Mouse (Mus musculus): Measurements from ENCODE around the gene Adamts20.

The Adamts20 gene

DNA sequence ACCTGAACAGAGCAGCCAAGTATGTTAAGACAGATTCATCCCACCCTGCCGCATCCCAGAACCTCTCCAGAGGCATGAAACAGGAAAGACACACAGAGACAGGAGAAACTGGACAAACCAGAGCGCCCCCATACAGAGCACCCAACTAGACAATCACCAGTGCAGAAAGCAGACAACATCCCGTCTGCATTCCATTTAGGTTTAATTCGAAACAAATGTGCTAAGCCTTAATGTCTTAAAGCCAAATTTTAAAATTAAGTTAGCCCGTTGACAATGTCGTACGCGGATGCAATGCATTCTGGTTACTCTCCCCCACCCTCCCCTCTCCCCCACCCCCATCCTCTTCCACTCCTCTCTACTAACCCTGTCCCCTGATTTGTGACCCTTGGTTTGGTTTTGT is 126.2 kb downstream of the Adamts20 start:
- no peak for DNase-seq

DNA sequence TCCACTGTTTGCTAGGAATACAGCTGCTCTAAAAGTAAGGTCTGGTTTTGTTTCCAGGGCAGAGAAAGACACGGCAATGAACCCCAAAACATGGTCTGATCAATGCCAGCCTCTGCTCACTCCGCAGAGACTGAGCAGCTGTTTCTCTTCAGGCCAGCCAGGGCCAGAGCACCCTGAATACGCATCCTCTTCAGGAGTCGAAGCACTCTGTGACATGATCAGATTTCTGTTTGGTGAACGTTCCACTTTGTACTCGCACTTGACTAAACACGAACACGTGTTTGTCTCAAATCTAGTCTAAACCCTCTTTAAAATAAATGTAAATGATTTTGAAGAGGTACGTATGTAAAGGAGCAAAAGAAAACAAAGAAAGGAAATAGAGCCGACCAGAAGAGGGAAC is 130.6 kb downstream of the Adamts20 start:
- no peak for DNase-seq

DNA sequence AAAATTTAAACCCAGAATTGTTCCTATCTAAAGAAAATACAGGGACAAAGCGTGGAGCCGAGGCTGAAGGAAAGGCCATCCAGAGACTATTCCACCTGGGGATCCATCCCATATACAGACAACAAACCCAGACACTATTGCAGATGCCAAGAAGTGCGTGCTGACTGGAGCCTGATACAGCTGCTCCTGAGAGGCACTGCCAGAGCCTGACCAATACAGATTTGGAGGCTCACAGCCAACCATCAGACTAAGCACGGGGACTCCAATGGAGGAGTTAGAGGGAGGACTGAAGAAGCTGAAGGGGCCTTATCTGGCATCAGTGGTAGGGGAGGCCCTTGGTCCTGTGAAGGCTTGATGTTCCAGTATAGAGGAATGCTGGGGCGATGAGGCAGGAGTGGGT is 138.6 kb downstream of the Adamts20 start:
- DNase-seq, result no peak

DNA sequence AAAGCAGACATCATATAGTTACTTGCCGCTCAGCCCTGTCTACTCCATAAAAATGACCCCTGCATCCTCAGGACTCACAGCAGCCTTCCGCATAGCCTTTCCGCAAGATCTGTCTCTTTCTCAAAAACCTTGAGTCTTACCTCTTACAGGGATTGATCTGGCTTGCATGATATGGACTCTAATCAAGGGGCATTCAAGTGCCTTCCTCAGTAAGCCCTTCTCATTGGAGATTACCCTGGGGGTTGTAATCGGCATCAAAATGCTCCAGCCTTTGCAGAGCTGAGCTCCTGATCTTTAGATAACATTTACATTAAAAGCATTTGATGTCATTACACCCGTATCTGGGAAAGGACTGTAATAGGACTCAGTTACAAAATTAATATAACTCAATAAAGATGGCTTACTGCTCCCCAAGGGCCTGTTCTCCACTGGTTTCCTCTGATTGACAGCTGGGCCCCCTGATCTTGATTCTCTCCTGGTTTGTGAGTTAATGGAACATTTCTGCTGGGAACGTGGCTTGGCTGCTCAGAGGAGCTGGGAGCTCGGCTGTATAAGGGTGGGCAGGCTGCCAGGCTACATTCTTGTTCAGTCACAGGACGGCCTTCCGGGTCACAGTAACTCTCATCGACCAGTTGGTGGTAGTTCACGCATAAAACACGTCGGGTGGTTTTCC is 139.6 kb downstream of the Adamts20 start:
- peak; percentile 16 to 55 for DNase-seq

DNA sequence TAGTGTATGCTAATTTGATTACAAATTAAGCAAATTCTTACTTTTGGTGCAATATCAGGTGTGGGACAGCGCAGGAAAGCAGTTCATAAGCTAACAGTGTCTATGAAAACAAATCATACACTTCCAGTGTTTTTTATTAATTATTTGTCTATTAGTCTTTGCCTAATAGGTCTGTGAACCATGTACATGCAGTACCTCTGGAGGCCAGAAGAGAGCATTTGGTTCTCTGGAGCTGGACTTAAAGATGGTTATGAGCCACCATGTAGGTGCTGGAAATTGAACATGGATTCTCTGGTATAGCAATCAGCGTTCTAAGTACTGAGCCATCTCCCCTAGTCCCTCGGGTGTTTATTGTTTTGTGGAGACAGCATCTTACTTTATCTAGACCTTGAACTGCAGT is 149.0 kb downstream of the Adamts20 start:
- no peak for DNase-seq

DNA sequence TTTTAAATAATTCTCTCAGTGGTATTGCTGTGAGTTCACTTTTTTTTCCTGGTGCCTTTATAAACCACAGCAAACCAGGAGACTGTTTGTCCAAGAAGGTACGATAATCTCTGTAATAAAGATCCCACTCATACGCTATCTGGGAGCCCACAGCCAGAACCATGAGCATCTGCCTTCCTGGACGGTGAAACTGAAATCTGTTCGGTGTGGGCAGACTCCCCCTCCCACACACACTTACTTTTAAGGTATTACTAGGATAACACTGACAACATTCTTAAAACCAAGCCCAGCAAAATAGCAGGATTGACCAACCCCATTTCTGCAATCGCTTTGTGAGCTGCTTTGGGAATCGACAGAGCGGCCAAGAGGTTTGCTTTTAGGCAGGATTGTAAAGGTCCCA is 155.5 kb downstream of the Adamts20 start:
- DNase-seq, result no peak

DNA sequence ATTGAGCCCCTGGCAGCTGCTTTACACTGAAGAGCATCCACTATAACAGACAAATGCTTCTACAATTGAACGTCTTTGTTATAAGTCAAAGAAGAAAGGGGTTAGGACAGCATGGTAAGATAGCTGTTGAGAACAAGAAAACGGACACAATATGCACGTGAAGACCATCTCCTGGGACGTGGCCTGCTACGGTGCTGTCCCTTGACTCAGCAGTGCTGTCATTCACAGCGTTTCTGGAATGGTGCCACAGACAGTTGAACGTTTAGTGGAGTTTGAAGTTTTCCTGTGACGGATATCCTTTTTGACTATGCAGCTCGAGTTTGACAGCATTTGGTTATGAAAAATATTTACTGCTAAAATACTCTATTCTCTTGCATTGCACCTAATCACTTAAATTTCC is 157.3 kb downstream of the Adamts20 start:
- no peak for DNase-seq

DNA sequence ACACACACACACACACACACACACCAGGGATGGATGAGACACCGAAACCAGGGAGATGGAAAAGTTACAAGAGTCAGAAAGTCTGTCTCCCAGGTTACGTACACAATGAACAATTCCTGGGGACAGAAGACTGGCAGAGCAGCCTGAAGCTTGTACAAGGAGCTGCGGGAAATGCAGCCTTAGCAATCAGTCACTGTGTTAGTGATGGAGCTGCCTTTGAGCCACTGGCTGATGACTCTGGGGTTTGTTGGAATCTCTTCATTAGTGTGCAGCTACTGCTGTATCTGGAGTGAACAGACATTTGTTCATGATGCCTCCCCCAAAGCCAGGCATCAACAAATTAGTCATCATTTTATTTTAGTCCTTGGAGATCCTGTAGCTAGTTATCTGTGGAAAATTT is 162.1 kb downstream of the Adamts20 start:
- DNase-seq, result no peak

DNA sequence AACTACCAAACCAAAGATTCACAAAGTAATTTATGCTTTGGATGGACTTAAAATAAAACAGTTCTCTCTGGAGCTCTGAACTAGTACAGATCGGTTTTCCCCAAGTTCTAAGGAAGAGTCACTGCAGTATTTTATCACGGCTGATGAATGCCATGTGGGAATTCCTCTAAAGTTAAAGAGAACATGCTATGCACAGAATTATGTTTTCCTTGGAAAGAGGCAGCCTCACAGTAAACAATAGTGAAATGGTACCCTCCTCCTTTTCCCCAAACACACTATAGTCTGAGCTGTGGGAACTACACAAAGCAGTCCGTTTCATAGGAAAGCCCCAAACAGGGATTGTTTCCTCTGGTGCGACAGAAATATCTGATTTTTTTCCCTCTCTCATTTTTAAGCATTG is 171.1 kb downstream of the Adamts20 start:
- no peak for DNase-seq

DNA sequence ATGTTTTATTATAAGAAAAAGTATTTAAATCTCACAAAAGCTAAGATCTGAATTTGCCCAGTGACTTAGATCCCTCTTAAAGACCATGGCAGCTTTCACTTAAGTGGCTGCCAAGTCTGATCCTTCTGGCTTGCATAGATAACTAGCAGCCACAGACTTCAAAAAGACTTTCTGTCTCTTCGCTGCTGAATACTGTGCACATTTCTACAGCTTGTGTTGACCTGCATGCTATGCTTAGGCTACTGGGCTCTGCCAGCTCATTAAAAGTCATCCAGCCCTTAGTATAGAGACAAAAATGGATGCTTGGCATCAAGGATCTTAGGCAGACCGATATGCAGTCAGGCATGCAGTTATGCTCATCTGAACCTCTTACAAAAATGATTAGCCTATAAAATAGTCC is 177.2 kb downstream of the Adamts20 start:
- no peak for DNase-seq

DNA sequence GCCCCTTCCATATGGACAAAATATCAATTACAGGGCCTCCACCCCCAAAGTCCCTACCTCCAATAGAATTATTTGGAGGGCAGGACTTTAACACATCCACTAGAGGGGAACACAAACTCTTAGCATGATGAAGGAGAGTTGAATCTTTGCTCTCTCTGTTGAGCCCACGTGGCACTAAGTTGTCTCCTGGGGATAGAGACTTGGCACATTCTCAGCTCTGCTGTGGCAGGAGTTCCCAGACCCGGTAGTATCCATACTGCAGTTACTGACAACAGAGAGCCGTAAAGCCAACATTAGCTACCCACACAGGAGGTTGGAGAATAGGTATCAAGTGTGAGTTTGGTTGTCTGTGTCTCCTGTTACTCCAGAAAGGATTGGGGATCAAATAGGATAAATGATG is 177.7 kb downstream of the Adamts20 start:
- DNase-seq, result no peak

DNA sequence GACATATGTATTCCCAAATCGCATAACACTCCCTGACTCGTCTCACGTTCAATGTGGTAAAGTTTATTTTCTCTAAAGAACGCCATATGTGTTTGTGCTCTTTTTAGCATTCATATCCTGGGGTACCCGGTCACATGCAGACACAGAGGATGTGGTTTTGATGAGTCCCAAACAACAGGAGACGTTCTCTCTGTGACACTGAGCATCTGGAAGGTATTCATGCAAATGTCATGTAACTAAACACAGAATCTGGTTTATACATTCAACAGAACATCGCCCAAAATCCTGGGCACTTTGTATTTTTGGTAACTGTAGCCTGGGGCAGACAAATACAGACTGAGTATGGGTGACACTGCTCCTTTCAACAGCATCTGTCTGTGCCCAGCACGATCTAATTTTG is 188.8 kb downstream of the Adamts20 start:
- DNase-seq, result no peak

DNA sequence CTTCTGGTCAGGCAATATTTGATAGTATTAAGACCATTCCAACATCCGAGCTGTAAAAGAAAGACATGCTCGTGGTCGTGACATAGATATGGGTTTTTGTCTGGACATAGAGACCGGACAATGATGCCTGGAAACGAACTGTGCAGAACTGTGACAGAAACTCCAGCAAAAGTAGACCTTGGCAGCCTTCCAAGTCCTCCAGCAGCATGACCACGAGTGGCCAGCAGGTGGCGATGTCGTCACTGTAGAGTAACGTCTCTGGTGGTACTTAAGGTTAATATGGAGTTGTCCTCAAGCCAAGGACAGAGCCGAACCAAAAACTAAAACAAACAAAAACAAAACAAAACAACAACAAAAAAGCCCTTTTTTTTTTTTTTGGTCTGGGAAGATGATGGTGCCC is 199.6 kb downstream of the Adamts20 start:
- DNase-seq, result peak; percentile 81 to 87

DNA sequence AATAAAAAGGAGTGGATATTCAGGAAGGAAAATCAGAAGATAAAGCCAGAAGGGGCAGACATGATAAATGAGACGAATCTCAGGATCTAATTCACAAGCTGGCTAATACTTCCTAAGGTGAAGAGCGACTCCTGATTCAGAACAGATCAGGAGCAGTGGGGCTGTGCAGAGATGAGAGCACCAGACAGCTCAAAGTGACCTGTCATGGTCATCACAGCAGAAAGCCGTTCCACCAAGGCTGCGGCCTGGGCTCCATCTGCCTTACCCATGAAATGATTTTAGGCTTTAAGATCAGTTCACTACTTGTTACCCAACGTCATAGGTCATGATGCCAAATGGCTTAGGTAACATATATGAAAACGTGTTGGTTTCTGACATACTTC is 200.7 kb downstream of the Adamts20 start:
- no peak for DNase-seq

DNA sequence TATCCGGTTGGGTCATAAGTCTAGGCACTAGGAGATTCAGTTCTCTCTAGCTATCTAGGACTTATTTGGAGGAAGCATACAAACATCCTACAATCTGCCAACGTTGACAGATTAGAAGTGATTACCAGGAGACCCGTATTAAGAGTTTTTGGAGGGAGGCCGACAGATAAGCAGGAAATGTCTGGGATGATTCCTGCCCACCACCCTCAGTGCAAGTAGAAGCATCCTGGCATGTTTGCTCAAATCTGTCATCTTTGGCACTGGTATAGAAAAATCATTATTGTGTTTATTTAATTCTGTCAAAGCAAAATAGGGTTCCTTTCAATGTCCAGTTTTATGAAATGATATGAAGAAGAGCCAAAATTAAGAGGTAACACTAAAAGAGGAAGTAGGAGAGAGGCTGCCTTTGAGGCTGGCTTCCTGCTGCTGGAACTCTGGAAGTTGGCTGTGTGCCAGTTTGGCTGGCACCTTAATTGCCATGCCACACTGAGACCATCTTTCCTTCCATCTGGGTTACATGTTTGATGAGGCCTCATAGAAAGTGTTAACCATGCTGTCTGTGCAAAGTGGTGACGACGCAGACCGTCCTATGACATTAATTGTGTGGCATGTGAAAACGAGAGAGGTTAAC is 201.2 kb downstream of the Adamts20 start:
- peak; percentile 52 to 69 for DNase-seq

DNA sequence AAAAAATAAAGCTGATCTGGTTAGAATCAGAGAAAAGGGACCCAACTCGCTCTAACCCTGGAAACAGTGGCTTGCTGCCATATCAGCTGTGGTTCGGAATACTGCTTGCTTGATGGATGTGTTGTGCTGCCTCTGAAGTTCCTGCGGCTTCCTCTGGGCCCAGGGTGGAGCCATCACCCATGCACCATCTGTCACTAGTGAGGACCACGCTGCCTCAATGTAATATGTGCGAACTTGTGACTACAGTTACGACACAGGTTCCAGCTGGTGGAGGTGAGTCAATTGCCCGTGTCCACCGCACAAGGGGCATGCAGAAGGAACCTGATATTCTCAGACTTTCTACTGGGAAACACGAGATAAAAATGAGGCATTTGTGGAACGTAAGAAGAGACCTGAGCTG is 202.0 kb downstream of the Adamts20 start:
- DNase-seq, result no peak

DNA sequence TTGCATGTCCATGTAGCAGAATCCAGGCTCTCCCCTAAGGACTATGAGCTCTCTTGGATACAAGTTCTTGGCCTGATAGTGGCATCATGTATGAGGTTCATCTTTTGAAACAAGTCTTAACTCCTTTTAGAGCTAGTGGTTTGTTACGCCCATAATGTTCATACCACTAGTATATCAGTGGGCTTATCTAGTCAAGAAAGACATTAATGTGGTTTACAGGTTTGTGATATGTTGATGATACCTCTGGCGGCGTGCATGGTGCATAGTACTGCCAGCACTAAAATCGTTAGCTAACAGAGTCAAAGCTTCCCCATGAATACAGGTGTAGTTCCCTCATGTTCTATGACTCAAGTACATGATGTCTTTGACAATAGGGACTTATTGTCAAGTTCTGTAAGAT is 205.7 kb downstream of the Adamts20 start:
- no peak for DNase-seq

DNA sequence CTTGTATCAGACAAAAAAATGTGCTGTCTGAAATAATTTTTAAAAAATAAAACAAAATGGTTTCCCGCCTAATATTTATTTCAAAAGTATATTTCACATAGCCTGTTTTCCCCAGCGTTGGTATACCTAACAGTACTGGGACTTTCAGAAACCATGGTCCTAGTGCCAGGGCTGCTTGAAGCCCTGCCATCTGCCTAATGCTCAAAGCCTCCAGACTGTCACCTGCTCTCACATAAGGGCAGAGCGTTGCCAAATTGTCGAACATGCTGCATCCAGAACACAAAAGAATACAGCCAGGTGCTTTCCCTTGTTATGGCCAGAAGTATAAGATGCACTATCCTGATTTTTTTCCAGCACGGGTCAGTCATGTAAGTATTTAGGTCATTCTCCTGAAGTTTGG is 209.7 kb downstream of the Adamts20 start:
- DNase-seq, result peak; percentile 74 to 84

DNA sequence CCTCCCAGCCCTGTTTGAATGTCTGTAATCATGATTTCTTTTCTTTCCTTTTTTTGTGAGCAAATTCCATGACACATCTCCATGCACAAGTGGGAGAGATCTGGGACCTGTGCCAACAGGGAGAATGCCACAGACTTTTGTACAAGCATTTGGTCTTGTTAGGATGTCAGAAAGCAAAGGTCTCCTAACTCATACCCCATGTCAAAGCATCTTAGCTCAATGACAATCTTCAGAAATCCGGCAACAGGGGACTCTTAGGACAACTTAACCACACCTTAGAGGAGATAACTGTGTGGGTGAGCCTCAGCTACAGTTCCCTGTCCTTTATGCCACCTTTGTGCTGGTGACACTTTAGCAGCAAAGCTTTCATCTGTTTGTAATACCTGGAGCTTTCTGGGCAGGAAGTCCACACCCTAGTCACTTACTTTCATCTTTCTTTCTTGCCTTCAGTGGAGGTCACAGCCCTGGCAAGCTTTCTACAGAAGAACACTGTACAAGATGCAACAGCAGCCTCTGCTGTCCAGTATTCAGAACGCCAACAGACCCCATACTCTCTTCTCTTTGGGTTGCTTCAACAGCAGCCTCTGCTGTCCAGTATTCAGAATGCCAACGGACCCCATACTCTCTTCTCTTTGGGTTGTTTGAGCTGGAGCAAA is 210.2 kb downstream of the Adamts20 start:
- DNase-seq, result no peak

DNA sequence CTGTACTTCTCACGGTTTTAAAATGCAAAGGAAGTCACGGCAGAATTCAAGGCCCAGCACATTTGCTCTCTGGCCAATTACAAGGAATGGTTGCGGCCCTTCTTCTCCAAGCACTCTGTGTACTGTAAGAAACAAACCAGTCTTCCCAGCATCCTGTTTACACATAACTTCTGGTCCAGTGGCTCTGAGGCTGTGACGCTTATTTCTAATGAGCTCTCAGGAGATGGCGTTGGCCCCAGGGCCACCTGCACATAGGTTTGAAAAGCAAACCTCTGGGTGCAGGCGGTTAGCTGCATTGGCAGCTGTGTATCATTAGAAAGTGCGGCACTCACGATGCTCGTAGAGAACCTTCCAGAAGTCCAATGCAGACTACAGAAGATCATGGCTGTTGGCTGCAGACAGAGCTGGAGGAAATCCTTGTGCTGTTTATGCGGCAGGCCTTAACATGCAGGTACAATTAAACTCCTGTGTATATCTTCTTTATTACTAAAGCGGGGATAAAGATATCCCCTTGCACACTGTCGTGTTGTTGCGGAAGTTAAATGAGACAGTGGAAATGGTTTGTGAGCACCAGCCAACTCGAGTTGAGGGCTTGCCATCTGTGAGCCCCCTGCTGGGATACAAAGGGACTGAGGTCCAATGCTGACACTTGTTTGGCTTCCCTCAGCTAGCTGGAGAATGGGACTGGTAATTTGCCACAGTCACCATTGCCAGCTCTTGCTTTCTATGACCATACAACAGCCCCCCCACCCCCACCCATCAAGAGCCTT is 210.9 kb downstream of the Adamts20 start:
- peak; percentile 87 to 91 for DNase-seq

DNA sequence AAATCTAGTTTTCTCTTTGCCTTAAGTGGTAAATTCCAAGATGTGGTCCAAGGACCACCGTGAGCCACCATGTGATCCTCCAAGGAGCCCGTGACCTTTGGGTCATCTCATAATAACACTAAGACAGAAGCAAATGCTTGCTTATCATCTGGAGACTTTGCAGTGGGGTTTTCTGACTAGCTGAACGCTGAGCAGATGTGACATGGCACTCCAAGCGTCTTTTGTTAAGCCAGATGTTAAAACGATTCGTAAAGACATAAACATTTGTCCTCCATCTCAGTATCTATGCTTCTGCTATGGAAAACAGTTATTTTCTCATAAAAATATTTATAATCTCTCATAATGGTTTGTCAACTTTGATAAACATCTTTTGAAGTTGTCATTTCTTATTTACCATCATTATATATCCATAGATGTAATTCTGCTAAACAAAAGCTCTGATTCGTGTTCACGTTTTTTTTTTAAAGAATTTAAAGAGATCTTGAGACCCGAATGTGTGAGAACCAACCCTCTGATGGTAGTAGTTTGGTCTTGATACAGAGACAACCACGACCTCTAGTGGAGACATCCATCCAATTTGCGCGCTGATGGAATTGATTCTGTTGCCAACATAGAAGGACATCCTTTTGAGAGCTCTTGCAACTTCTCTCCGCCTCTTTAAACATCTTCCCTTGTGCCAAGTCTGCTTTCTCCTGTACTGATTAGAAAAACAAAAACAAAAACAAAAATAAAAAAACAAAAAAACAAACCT is 212.1 kb downstream of the Adamts20 start:
- peak in 1 of 2 experiments; percentile 26 for DNase-seq

DNA sequence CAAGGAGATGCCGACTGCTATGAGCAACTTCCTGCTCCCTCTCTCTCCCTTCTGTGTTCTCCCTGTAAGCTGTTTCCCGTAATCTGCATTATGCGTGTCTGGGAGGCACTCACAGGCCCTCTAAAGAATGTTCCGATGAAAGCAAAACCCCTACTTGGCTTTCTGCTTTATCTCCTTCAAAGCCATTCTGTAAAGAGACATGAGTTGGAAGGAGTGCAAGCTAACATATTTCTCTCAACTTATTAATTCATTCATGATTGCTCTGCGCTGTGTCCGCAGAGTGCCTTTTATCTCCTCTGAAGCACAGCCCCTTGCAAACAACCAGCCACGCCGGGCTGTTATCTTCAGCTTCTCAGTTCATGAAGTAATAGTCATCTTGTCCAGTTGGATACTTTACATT is 215.5 kb downstream of the Adamts20 start:
- no peak for DNase-seq

DNA sequence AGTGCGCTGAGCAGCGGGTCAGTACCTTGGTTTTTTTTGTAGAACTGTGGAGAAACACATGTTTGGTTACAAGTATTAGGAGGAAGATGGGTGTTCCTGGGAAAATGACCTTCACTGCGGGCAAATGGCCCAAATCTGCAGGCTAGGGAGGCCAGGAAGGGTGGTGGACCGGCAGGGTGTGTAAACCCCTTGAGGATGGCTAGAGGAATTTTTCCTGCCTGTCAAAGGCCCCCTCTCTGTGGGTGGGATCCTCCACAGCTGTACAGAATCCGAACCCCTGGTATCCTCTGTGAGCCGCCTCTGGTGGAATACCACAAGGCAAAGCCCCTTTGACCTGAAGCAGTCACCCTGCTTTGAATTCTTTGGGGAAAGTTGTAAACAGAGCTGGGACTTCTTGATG is 216.8 kb downstream of the Adamts20 start:
- no peak for DNase-seq
